Mouse (Mus musculus) heart, adult 2 months (tissue): Measurements from ENCODE around the gene Zc3h14.

ENCODE experiments used
- CTCF ChIP-seq: fragments of 200-600 bp; IDR thresholded peaks from 2 replicates; pipeline ENCODE4 v1.8.1; 2022; ENCODE audit warnings: antibody characterized with exemption, mild to moderate bottlenecking, moderate library complexity
- EP300 ChIP-seq: fragments of 200-500 bp; IDR thresholded peaks from 2 replicates; pipeline ENCODE4 v1.6.1; 2011; ENCODE audit warnings: low read depth, low read length, control low read depth; ENCODE audit not compliant: insufficient read depth
- POLR2A ChIP-seq: fragments of 200-500 bp; IDR thresholded peaks from 2 replicates; pipeline ENCODE4 v1.6.1; 2011; ENCODE audit warnings: mild to moderate bottlenecking, low read depth, low read length, control low read depth; ENCODE audit not compliant: insufficient read depth

GRCm38 (mm10) chr12:98713621-98714103, 33.1 kb upstream of the Zc3h14 start:
- no peak for TF ChIP-seq CTCF
- TF ChIP-seq POLR2A, result no peak
- TF ChIP-seq EP300, result no peak
